Mouse (Mus musculus) heart, postnatal 0 days (tissue): Measurements from ENCODE around the gene Gm525. TPM values are rescaled to one million over a fixed set of nuclear protein-coding genes. Genes with fewer than 3 reads are reported as not detected.

ENCODE experiments used
- ATAC-seq: fragments of 200-750 bp; cut with Nextera tagmentation; 2 replicates; pipeline ENCODE4 v1.8.0; 2017; ENCODE audit warnings: low read depth, moderate number of reproducible peaks, moderate library complexity; ENCODE audit not compliant: insufficient read depth
- DNase-seq: peaks from one replicate; pipeline ENCODE4 v3.0.0-alpha.2; 2016; ENCODE audit warnings: low spot score
- H3K27ac ChIP-seq: fragments of 300-500 bp; sonication (generic); 2 replicates; pipeline ENCODE4 v1.5.1; 2014; ENCODE audit warnings: low read depth, mild to moderate bottlenecking
- H3K27me3 ChIP-seq: fragments of 300-500 bp; sonication (generic); 2 replicates; pipeline ENCODE4 v1.6.1; 2014; ENCODE audit warnings: low read length, mixed read lengths; ENCODE audit not compliant: control insufficient read depth, insufficient read depth
- H3K36me3 ChIP-seq: fragments of 300-500 bp; sonication (generic); replicated peaks from 2 replicates; pipeline ENCODE4 v1.6.1; 2014; ENCODE audit warnings: low read length, mixed read lengths; ENCODE audit not compliant: control insufficient read depth, insufficient read depth
- H3K4me1 ChIP-seq: fragments of 300-500 bp; sonication (generic); 2 replicates; pipeline ENCODE4 v1.6.1; 2014; ENCODE audit warnings: antibody characterized with exemption; ENCODE audit not compliant: control insufficient read depth, insufficient read depth
- H3K4me2 ChIP-seq: fragments of 300-500 bp; sonication (generic); 2 replicates; pipeline ENCODE4 v1.6.1; 2014; ENCODE audit warnings: low read depth, mild to moderate bottlenecking, low read length, moderate library complexity
- H3K4me3 ChIP-seq: fragments of 300-500 bp; sonication (generic); 2 replicates; pipeline ENCODE4 v1.5.1; 2014; ENCODE audit warnings: low read depth, low read length
- H3K9ac ChIP-seq: fragments of 300-500 bp; sonication (generic); replicated peaks from 2 replicates; pipeline ENCODE4 v1.6.1; 2014; ENCODE audit warnings: low read depth, low read length, mixed read lengths
- H3K9me3 ChIP-seq: fragments of 300-500 bp; sonication (generic); replicated peaks from 2 replicates; pipeline ENCODE4 v1.6.1; 2016; ENCODE audit warnings: low read length; ENCODE audit not compliant: control insufficient read depth
- CTCF ChIP-seq: IDR thresholded peaks from 2 replicates; pipeline ENCODE4 v1.5.1; 2016; ENCODE audit warnings: antibody characterized with exemption, control low read depth, low read depth
- EP300 ChIP-seq: IDR thresholded peaks from 2 replicates; pipeline ENCODE4 v1.6.1; 2016; ENCODE audit warnings: antibody characterized with exemption, low read depth
- WGBS: fragments of 180-500 bp; shearing (Covaris S2); extraction: QIAGEN DNeasy Blood & Tissue Kit; methylation state at CpG from one replicate; pipeline ENCODE4 v1.1.7; 2014; 5-methylcytosine and 5-hydroxymethylcytosine counted together
- polyA plus RNA-seq: library from polyadenylated mRNA; unstranded; fragments of >200 nt; fragmentation: Nextera tagmentation; extraction: Ambion mirVana; gene quantifications from 2 replicates; pipeline ENCODE4 v1.2.1, GENCODE M21; 2015
- total RNA-seq: library from RNA; depleted of rRNA; stranded (reverse); fragments of >200 nt; gene quantifications from 2 replicates; pipeline ENCODE4 v1.2.3, GENCODE M21; 2014; ENCODE audit warnings: low replicate concordance

Gm525 gene
- total and polyA plus RNA-seq, 2 experiments from 2014 or later: not detected

GRCm38 (mm10) chr11:89055931-89056690 is 17.5 kb upstream of the Gm525 start:
- Histone ChIP-seq H3K4me1 (peaks cover 26% of the 10 kb centered on the region), H3K4me2 (peak overlapping the region; percentile 40), H3K27me3 (no peaks in the 10 kb centered on the region), H3K4me3 (no peak overlapping the region), H3K27ac (peak overlapping the region; percentile 86), H3K9me3 (no peaks in the 10 kb centered on the region), H3K9ac (0 out of 2 replicates have a peak overlapping the region, but pooled peaks have one; percentile 27), H3K36me3 (peaks cover 19% of the 10 kb centered on the region)
- 0 out of 2 replicates have a peak, but pooled peaks have one; percentile 13 for ATAC-seq
- peak; percentile 68 for DNase-seq
- WGBS: 27% methylated on average over 13 of the region's 13 CpGs
- TF ChIP-seq EP300: peak; percentile 70; the same call in 1 of the 2 replicates
- TF ChIP-seq CTCF: no peak

GRCm38 (mm10) chr11:89058515-89059270 is 14.9 kb upstream of the Gm525 start:
- Histone ChIP-seq H3K36me3 (peaks cover 14% of the 10 kb centered on the region), H3K4me1 (peaks cover 26% of the 10 kb centered on the region), H3K27ac (0 out of 2 replicates have a peak overlapping the region, but pooled peaks have one; percentile 88), H3K27me3 (no peaks in the 10 kb centered on the region), H3K4me2 (peak overlapping the region; percentile 85), H3K9ac (peak overlapping the region; percentile 86; the same call in 1 of the 2 replicates), H3K4me3 (peak overlapping the region; percentile 73), H3K9me3 (no peaks in the 10 kb centered on the region)
- no peak for TF ChIP-seq EP300
- peak; percentile 45 for TF ChIP-seq CTCF
- DNase-seq (no peak), ATAC-seq (no peak)
- 58% methylated on average over 11 of the region's 11 CpGs for WGBS

- Histone ChIP-seq H3K4me3 (peak overlapping the region; percentile 73), H3K9ac (peak overlapping the region; percentile 86), H3K4me2 (peak overlapping the region; percentile 85), H3K36me3 (0 out of 2 replicates have a peak, but pooled peaks cover 1% of the 10 kb centered on the region), H3K4me1 (peaks cover 26% of the 10 kb centered on the region), H3K9me3 (no peaks in the 10 kb centered on the region), H3K27me3 (no peaks in the 10 kb centered on the region), H3K27ac (peak overlapping the region; percentile 88)
- peak; percentile 45 for ATAC-seq
- under 1% methylated on average over 33 of the region's 33 CpGs for WGBS
- no peak for TF ChIP-seq EP300
- TF ChIP-seq CTCF: no peak
- no peak for DNase-seq
Measured at GRCm38 (mm10) chr11:89059919-89060422, 13.7 kb upstream of the Gm525 start.

GRCm38 (mm10) chr11:89060423-89061089 is 13.1 kb upstream of the Gm525 start:
- H3K4me2 ChIP-seq: peak overlapping the region; percentile 85
- no peaks in the 10 kb centered on the region for H3K27me3 ChIP-seq
- peak; percentile 90 for ATAC-seq
- no peaks in the 10 kb centered on the region for H3K9me3 ChIP-seq
- TF ChIP-seq EP300 (peak; percentile 82; the same call in 1 of the 2 replicates), CTCF (no peak)
- WGBS: under 1% methylated on average over 53 of the region's 63 CpGs
- peaks cover 23% of the 10 kb centered on the region for H3K4me1 ChIP-seq
- peak overlapping the region; percentile 88 for H3K27ac ChIP-seq
- no peaks in the 10 kb centered on the region for H3K36me3 ChIP-seq
- DNase-seq: peak; percentile 86
- peak overlapping the region; percentile 73 for H3K4me3 ChIP-seq
- peak overlapping the region; percentile 86 for H3K9ac ChIP-seq

- no peaks in the 10 kb centered on the region for H3K36me3 ChIP-seq
- TF ChIP-seq EP300 (no peak), CTCF (no peak)
- H3K27me3 ChIP-seq: no peaks in the 10 kb centered on the region
- 68% methylated on average over 7 of the region's 7 CpGs for WGBS
- no peak overlapping the region for H3K4me2 ChIP-seq
- H3K9me3 ChIP-seq: no peaks in the 10 kb centered on the region
- no peak overlapping the region for H3K27ac ChIP-seq
- ATAC-seq: no peak
- H3K4me3 ChIP-seq: no peak overlapping the region
- DNase-seq: no peak
- peaks cover 16% of the 10 kb centered on the region for H3K4me1 ChIP-seq
- H3K9ac ChIP-seq: no peak overlapping the region
Measured at GRCm38 (mm10) chr11:89061362-89061761, 12.3 kb upstream of the Gm525 start.
